Comparison of ENCODE assay signal across 7 mouse cellular contexts in genomic region chr7:141413809-141414584, GRCm38 (mm10). TPM values are rescaled to one million over a fixed set of nuclear protein-coding genes. Genes with fewer than 3 reads are reported as not detected.
DNase-seq lines count a peak whose midpoint lies in the region; ATAC-seq and TF ChIP-seq lines count a peak whose summit lies in the region.

Gatd1 (minus strand) TSS chr7:141414136.

- peak within 1 kb of the TSS; percentile 65 for H3K9ac ChIP-seq in intestine, postnatal 0 days (ENCODE audit: low read depth, low read length)
- H3K9ac ChIP-seq in midbrain, embryonic 12.5 days (replicated peaks): peak within 1 kb of the TSS; percentile 85

- WGBS in intestine, postnatal 0 days: under 1% methylated on average over 56 of the region's 56 CpGs
- under 1% methylated on average over 54 of the region's 56 CpGs for WGBS in midbrain, embryonic 12.5 days
- WGBS in small intestine, adult 2 months: 1% methylated on average over 56 of the region's 56 CpGs

- H3K27me3 ChIP-seq in intestine, postnatal 0 days (replicated peaks; ENCODE audit: control insufficient read depth, insufficient read depth, low read length): no peaks in the 10 kb centered on the region
- no peaks in the 10 kb centered on the region; the same call in 1 of the 2 replicates for H3K27me3 ChIP-seq in midbrain, embryonic 12.5 days
- no peaks in the 10 kb centered on the region for H3K27me3 ChIP-seq in small intestine, adult 2 months (ENCODE audit: control insufficient read depth, insufficient read depth, low read length)

- intact Hi-C loops in left cerebral cortex, postnatal 4 days (cut with DNase I): no loop called here

- H3K4me3 ChIP-seq in intestine, postnatal 0 days (ENCODE audit: low read depth, low read length): peak within 1 kb of the TSS; percentile 59
- peak within 1 kb of the TSS; percentile 61 for H3K4me3 ChIP-seq in midbrain, embryonic 12.5 days
- H3K4me3 ChIP-seq in small intestine, adult 2 months (ENCODE audit: low read depth, low read length): peak within 1 kb of the TSS; percentile 92

- peaks cover 5% of the 10 kb centered on the region; the same call in 1 of the 2 replicates for H3K4me1 ChIP-seq in intestine, postnatal 0 days (replicated peaks; ENCODE audit: control insufficient read depth, insufficient read depth, low read length)
- H3K4me1 ChIP-seq in midbrain, embryonic 12.5 days: peaks cover 15% of the 10 kb centered on the region
- peaks cover 18% of the 10 kb centered on the region for H3K4me1 ChIP-seq in small intestine, adult 2 months (ENCODE audit: control insufficient read depth, insufficient read depth, insufficient read length, low read length)

- ATAC-seq in intestine, postnatal 0 days: peak; percentile 91
- peak; percentile 90 for ATAC-seq in midbrain, embryonic 12.5 days (ENCODE audit: low FRiP score, low read depth)

- H3K4me2 ChIP-seq in intestine, postnatal 0 days (replicated peaks; ENCODE audit: low read depth): peak within 1 kb of the TSS; percentile 90
- H3K4me2 ChIP-seq in midbrain, embryonic 12.5 days (replicated peaks): peak within 1 kb of the TSS; percentile 90

- peak; percentile 54 for TF ChIP-seq CTCF in intestine, postnatal 0 days (IDR thresholded peaks at IDR 0.05; ENCODE audit: low read depth)
- TF ChIP-seq CTCF in small intestine, adult 2 months (IDR thresholded peaks at IDR 0.05; ENCODE audit: extremely low read depth, insufficient read length, insufficient replicate concordance, low read depth, low read length): no peak

- H3K9me3 ChIP-seq in intestine, postnatal 0 days (ENCODE audit: control insufficient read depth): no peaks in the 10 kb centered on the region
- no peaks in the 10 kb centered on the region for H3K9me3 ChIP-seq in midbrain, embryonic 12.5 days

- peak within 1 kb of the TSS; percentile 84 for H3K27ac ChIP-seq in intestine, postnatal 0 days (ENCODE audit: low read depth, low read length)
- peak within 1 kb of the TSS; percentile 85 for H3K27ac ChIP-seq in midbrain, embryonic 12.5 days (replicated peaks)
- H3K27ac ChIP-seq in small intestine, adult 2 months (ENCODE audit: insufficient read depth, low read depth, low read length): peak within 1 kb of the TSS; percentile 96

- peaks cover 16% of the 10 kb centered on the region; the same call in 1 of the 2 replicates for H3K36me3 ChIP-seq in intestine, postnatal 0 days (ENCODE audit: control insufficient read depth, insufficient read depth)
- H3K36me3 ChIP-seq in midbrain, embryonic 12.5 days: peaks cover 19% of the 10 kb centered on the region
- H3K36me3 ChIP-seq in small intestine, adult 2 months (ENCODE audit: control insufficient read depth, insufficient read depth, low read length): peaks cover 5% of the 10 kb centered on the region

- peak; percentile 86 for TF ChIP-seq POLR2A in small intestine, adult 2 months (IDR thresholded peaks at IDR 0.05; ENCODE audit: low read depth, low read length)

- DNase-seq in adrenal gland, adult 8-10 months: peak; percentile 98
- peak; percentile 100 for DNase-seq in embryo, embryonic 9.5 days (ENCODE audit: extremely low spot score)
- no peak for DNase-seq in gonadal fat pad, adult 2 months (ENCODE audit: low read depth)
- DNase-seq in left cerebral cortex, postnatal 4 days: peak; percentile 100

RNA-seq across cellular contexts. Expression of gene Gatd1, which starts in this region (rescaled TPM):
- 10 to 100 TPM; 38.9 to 52.2 (median 47.6) TPM for total RNA-seq in adrenal gland, adult 8-10 months (2022)
- polyA plus RNA-seq in gonadal fat pad, adult 2 months (2012; rRNA removed): 103 and 109 TPM in 2 replicates
- 34.3 and 37.1 TPM in 2 replicates for polyA plus RNA-seq in intestine, postnatal 0 days (2015; fragmentation: Nextera tagmentation; extraction: Ambion mirVana)
- total RNA-seq in left cerebral cortex, postnatal 4 days (2021): 10 to 100 TPM; 43.1 to 44.6 TPM
- 47.0 and 48.2 TPM in 2 replicates for polyA plus RNA-seq in midbrain, embryonic 12.5 days (2016; fragmentation: Nextera tagmentation; extraction: Ambion mirVana)
- polyA plus RNA-seq in small intestine, adult 2 months (2012; rRNA removed): 23.8 and 48.4 TPM in 2 replicates
